Mouse (Mus musculus): ENCODE measurements around the gene Olfr330. TPM values are rescaled to one million over a fixed set of nuclear protein-coding genes. Genes with fewer than 3 reads are reported as not detected.

The Olfr330 gene
- polyA plus RNA-seq (2012; rRNA removed) = not detected in 2 replicates

DNA sequence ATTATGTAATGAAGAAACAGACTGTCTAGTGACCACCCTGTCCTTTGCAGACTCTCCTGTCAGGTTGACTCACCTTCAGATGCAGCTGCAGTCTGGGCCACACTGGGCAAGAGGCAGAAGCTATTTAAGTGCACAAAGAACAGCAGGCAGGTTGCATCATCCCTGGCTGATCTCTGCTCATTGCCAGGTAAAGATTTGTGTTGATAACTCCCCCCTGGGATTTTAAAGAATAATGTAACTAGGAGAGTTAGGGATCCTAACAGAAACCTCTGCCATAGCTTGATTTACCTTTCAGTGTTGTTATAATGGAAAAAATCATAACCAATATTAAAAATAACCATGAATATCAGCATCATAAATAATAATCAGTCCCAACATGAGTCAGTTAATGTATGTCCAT is at the start of gene Olfr330:
Gene Olfr330 (minus strand): TSS at position 101 of the 400 bp plus-strand sequence.

DNA sequence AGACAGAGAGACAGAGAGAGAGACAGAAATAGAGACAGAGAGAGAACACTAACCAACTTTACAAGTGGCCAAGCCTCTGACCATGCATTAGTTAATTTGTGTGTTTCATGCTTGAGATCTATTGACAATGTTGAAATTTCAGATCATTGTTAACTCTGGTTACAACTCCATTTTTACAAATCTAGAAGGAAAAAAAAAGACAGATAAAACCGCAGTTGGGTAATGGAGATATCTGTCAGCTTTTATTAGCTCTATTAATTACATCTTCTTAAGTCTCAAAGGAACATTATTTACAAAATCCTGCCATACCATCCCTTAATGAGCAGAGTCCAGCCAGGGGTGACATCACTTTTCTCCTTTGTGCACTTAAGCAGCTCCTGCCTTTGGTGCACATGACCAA is 42.8 kb upstream of the Olfr330 start, which contains the start of gene Olfr325:
Gene Olfr325 (plus strand): TSS at position 301 of the 400 bp plus-strand sequence.

DNA sequence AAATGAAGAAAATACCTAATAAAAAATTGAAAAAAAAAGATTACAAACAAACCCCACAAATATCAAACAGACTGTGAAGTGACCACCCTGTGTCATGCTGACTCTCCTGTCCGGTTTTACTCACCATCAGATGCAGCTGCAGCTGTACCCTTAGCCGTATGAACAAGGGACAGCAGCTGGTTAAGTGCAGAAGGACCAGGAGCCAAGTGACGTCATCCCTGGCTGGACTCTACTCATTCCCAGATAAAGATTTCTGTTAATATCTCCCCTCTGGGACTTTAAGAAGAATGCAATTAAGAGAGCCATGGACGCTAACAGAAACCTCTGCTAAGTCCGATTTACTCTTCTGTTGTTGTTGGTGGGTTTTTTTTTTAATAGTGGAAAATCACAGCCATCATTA is 35.8 kb upstream of the Olfr330 start, which contains the start of gene Olfr224:
Gene Olfr224 (minus strand): TSS at position 149 of the 400 bp plus-strand sequence.

DNA sequence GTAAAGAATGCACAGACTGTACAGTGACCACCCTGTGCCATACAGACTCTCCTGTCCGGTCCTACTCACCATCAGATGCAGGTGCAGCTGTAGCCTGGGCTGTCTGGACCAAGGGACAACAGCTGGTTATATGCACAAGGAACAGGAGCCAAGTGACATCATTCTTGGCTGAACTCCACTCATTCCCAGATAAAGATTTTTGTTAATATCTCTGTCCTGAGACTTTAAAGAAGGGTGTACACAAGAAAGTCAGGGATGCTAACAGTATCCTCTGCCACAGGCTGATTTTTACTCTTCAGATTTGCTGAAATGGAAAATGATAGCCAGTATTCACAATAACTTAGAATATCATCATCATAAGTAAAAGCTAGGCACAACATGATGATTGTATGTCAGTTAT is 20.9 kb upstream of the Olfr330 start, which contains the start of gene Olfr328:
Gene Olfr328 (minus strand): TSS at position 101 of the 400 bp plus-strand sequence.

DNA sequence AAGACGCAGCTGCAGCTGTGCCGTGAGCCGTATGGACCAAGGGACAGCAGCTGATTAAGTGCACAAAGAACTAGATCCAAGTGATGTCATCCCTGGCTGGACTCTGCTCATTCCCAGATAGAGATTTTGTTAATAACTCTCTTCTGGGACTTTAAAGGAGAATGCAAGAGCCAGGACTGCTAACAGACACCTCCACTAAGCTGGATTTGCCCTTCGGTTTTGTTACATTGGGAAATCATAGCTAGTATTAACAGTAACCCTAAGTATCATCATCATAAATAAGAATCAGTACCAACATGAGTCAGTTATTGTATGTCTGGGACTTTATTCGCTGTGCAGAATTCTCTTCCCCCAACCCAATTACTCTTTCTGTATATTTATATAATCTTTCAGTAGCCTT is 11.7 kb upstream of the Olfr330 start, which contains the start of gene Olfr329-ps:
Gene Olfr329-ps (minus strand): TSS at position 101 of the 400 bp plus-strand sequence.

DNA sequence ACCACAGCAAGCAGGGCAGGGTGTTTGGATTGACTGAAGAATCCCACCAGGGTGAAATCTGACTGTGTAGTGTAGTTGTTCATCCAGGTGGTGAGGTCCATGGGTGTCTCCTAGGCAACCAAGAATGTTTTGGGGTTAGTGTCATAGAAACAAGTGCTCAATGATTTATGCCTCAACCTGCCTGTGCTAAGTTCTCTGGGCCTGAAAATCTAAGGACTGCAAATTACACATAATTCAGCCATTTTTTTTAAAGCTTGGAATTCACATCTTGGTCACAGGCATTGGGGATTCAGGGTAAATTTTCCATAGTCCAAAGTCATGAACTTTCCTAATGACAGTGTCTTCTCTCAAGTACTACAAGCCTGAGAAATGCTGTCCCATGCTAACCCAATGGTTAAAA is 32.2 kb downstream of the Olfr330 start, which contains the start of gene Olfr331:
Gene Olfr331 (minus strand): TSS at position 101 of the 400 bp plus-strand sequence.

DNA sequence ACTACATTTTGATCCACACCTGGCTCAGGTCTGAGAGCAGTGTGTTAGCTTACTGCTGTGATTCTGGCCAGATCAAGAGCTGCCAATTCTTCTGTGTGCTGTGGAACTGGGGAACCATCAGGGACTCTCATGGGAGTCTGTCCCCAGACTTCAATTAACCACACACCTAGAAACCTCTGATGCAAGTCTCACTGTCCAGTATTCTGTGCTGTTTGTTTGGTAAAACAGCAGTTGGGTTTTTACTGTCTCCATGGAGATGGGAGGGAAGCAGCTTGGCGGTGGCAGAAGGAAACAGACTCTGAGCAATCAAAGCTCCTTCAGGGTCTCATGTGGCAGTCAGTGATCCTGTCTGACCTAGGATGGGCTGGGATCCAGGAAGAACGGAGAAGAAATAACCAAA is 42.2 kb downstream of the Olfr330 start, which contains the start of gene Olfr332:
Gene Olfr332 (minus strand): TSS at position 101 of the 400 bp plus-strand sequence.

Other genes starting within 250 kb of the Olfr330 start
- gene Zfp692, start 227.8 kb downstream of the Olfr330 start, polyA plus RNA-seq (2012; rRNA removed) = 22.2 TPM in 2 replicates
- gene Zfp672, start 204.5 kb downstream of the Olfr330 start, polyA plus RNA-seq (2012; rRNA removed) = 18.4 and 22.9 TPM in 2 replicates
- gene Sh3bp5l, start 204.1 kb downstream of the Olfr330 start, polyA plus RNA-seq (2012; rRNA removed) = 23.9 and 26.6 TPM in 2 replicates
- 1,164 and 1,262 TPM in 2 replicates for gene Lypd8, start 155.8 kb downstream of the Olfr330 start, polyA plus RNA-seq (2012; rRNA removed)
- not detected in 2 replicates for gene 1810065E05Rik, start 113.7 kb downstream of the Olfr330 start, polyA plus RNA-seq (2012; rRNA removed)
- gene Gm12253, start 102.3 kb downstream of the Olfr330 start, polyA plus RNA-seq (2012; rRNA removed) = not detected in 2 replicates
- gene Lypd9, start 81.9 kb downstream of the Olfr330 start, polyA plus RNA-seq (2012; rRNA removed) = not detected in 2 replicates
- not detected in 2 replicates for gene Olfr30, start 72.6 kb downstream of the Olfr330 start, polyA plus RNA-seq (2012; rRNA removed)
- not detected in 2 replicates for gene Olfr332, start 42.3 kb downstream of the Olfr330 start, polyA plus RNA-seq (2012; rRNA removed)
- not detected in 2 replicates for gene Olfr331, start 32.3 kb downstream of the Olfr330 start, polyA plus RNA-seq (2012; rRNA removed)
- not detected in 2 replicates for gene Olfr329-ps, start 11.6 kb upstream of the Olfr330 start, polyA plus RNA-seq (2012; rRNA removed)
- not detected in 2 replicates for gene Olfr328, start 20.8 kb upstream of the Olfr330 start, polyA plus RNA-seq (2012; rRNA removed)
- not detected in 2 replicates for gene Olfr224, start 35.7 kb upstream of the Olfr330 start, polyA plus RNA-seq (2012; rRNA removed)
- not detected in 2 replicates for gene Olfr325, start 42.9 kb upstream of the Olfr330 start, polyA plus RNA-seq (2012; rRNA removed)
- not detected in 2 replicates for gene Olfr324, start 60.3 kb upstream of the Olfr330 start, polyA plus RNA-seq (2012; rRNA removed)
- gene 2210407C18Rik, start 81.2 kb upstream of the Olfr330 start, polyA plus RNA-seq (2012; rRNA removed) = 116 and 121 TPM in 2 replicates
- gene Olfr323, start 95.7 kb upstream of the Olfr330 start, polyA plus RNA-seq (2012; rRNA removed) = 0.03 TPM in 1 of 2 replicates, not detected in the other
- gene Trim58, start 105.6 kb upstream of the Olfr330 start, polyA plus RNA-seq (2012; rRNA removed) = 0.11 and 0.27 TPM in 2 replicates
- not detected in 2 replicates for gene Olfr322, start 123.9 kb upstream of the Olfr330 start, polyA plus RNA-seq (2012; rRNA removed)
- not detected in 2 replicates for gene Olfr320, start 146.3 kb upstream of the Olfr330 start, polyA plus RNA-seq (2012; rRNA removed)
- gene Olfr319, start 164.3 kb upstream of the Olfr330 start, polyA plus RNA-seq (2012; rRNA removed) = not detected in 2 replicates
- not detected in 2 replicates for gene Olfr318, start 189.2 kb upstream of the Olfr330 start, polyA plus RNA-seq (2012; rRNA removed)
- not detected in 2 replicates for gene Olfr317, start 204.4 kb upstream of the Olfr330 start, polyA plus RNA-seq (2012; rRNA removed)
- gene Olfr316, start 217.9 kb upstream of the Olfr330 start, polyA plus RNA-seq (2012; rRNA removed) = not detected in 2 replicates
- gene Olfr315, start 238.4 kb upstream of the Olfr330 start, polyA plus RNA-seq (2012; rRNA removed) = not detected in 2 replicates
- gene Olfr314, start 248.1 kb upstream of the Olfr330 start, polyA plus RNA-seq (2012; rRNA removed) = not detected in 2 replicates

Measured in stomach, adult 2 months (tissue).